Mouse (Mus musculus): ENCODE measurements around the gene St6gal1. TPM values are rescaled to one million over a fixed set of nuclear protein-coding genes. Genes with fewer than 3 reads are reported as not detected.

Gene St6gal1
- total RNA-seq, 1 experiment = 7.2 TPM

DNA sequence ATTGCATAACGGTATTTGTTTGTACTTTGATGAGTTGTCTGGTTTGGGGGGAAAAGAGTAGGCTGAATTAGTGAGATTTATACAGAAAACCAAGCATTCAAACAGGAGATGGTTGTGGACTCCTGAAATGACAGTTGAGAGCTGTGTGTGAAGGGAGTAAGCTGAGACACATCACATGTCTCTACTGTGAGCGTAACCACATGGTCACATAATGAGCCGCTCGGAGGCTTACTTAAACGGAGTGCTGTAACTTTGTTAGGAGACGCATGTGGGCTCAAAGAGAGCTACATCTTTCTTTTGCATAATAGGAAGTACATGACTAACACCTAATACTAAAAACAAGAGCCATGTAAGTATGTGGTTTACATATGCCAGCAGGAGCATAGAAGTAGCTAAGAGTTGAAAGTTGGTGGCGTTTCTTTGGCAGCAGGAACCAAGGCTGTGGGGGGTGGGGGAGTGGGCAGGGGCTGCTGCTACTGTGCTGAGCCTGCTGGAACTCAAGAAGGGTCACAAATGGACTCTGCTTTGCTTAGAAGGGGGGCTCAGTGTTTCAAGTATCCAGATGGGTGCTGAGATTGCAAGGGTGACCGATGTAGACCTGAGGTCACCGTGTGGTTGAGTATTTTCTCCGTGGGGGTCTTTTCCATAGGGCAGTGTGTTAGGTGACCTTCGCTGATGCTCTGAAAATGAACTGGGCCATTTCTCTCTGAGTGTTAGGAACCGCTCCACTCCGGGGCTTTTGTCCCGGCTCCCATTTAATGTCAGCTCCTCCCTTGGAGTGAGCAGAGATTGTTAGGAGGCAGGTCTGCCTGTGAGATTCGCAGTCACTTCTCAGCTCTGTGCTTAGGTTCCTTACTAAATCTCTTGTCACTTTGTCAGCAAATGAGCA is 26.3 kb downstream of the St6gal1 start:
- Histone ChIP-seq H3K9me3 (ENCODE audit: control insufficient read depth, insufficient read depth, low read depth, low read length) (no peaks in the 10 kb centered on the region), H3K4me3 (ENCODE audit: insufficient read depth in 1 of 2, low read depth in 1 of 2, low read length in 2 of 2, poor library complexity in 1 of 2, severe bottlenecking in 1 of 2) (no peak overlapping the region), H3K36me3 (ENCODE audit: control insufficient read depth, insufficient read depth, low read length, poor library complexity, severe bottlenecking) (no peaks in the 10 kb centered on the region), H3K4me1 (ENCODE audit: control insufficient read depth in 2 of 2, insufficient read depth in 2 of 2, low read length in 2 of 2, poor library complexity in 1 of 2) (peaks cover 0 to 2% of the 10 kb centered on the region in 2 experiments; a peak in 1 of 4 replicates), H3K9ac (ENCODE audit: insufficient read depth, low read depth, low read length, poor library complexity, severe bottlenecking) (no peak overlapping the region), H3K27ac (ENCODE audit: insufficient read depth, low read depth, low read length, poor library complexity, severe bottlenecking) (no peak overlapping the region)
- in situ Hi-C loops (cut with MboI; ENCODE audit: low sequenced_read_pairs in 2 of 2, unreplicated experiment in 2 of 2) = no loop called here
- no peak for DNase-seq (ENCODE audit: low read depth, low spot score)
- TF ChIP-seq CHD2 (IDR thresholded peaks at IDR 0.05; ENCODE audit: low read depth, low read length) = no peak

DNA sequence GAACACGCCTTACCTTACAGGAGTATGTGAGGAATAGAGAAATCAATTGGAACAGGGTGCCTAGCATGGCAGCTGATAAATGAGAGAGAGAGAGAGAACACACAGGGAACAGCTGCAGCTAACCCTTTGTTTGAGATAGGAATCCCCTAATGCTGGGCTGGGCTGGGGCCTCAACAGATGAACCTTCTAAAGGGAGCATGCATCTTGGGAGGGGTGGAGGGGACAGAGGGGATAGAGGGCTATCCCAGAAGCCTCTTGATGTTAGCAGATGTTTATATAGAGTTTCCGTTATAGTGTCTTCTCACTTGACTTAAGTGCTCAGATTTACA is 26.9 kb downstream of the St6gal1 start:
- Histone ChIP-seq H3K4me3 (ENCODE audit: insufficient read depth in 1 of 2, low read depth in 1 of 2, low read length in 2 of 2, poor library complexity in 1 of 2, severe bottlenecking in 1 of 2) (no peak overlapping the region), H3K9me3 (ENCODE audit: control insufficient read depth, insufficient read depth, low read depth, low read length) (no peaks in the 10 kb centered on the region), H3K4me1 (ENCODE audit: control insufficient read depth in 2 of 2, insufficient read depth in 2 of 2, low read length in 2 of 2, poor library complexity in 1 of 2) (peaks cover 0 to 2% of the 10 kb centered on the region in 2 experiments; a peak in 2 of 4 replicates), H3K27ac (ENCODE audit: insufficient read depth, low read depth, low read length, poor library complexity, severe bottlenecking) (no peak overlapping the region), H3K9ac (ENCODE audit: insufficient read depth, low read depth, low read length, poor library complexity, severe bottlenecking) (no peak overlapping the region), H3K36me3 (ENCODE audit: control insufficient read depth, insufficient read depth, low read length, poor library complexity, severe bottlenecking) (no peaks in the 10 kb centered on the region)
- no peak for TF ChIP-seq ZC3H11A (IDR thresholded peaks at IDR 0.05; ENCODE audit: borderline replicate concordance, low read depth, low read length)
- no peak for TF ChIP-seq MAFK (IDR thresholded peaks at IDR 0.05; ENCODE audit: insufficient read depth, low read depth, low read length)
- TF ChIP-seq HCFC1 (IDR thresholded peaks at IDR 0.05; ENCODE audit: borderline replicate concordance, insufficient read depth, low read length) = no peak
- no peak for TF ChIP-seq ZNF384 (IDR thresholded peaks at IDR 0.05; ENCODE audit: low read depth, low read length)
- no peak for TF ChIP-seq CHD2 (IDR thresholded peaks at IDR 0.05; ENCODE audit: low read depth, low read length)
- DNase-seq (ENCODE audit: low read depth, low spot score) = no peak
- in situ Hi-C loops (cut with MboI; ENCODE audit: low sequenced_read_pairs in 2 of 2, unreplicated experiment in 2 of 2) = no loop called here

DNA sequence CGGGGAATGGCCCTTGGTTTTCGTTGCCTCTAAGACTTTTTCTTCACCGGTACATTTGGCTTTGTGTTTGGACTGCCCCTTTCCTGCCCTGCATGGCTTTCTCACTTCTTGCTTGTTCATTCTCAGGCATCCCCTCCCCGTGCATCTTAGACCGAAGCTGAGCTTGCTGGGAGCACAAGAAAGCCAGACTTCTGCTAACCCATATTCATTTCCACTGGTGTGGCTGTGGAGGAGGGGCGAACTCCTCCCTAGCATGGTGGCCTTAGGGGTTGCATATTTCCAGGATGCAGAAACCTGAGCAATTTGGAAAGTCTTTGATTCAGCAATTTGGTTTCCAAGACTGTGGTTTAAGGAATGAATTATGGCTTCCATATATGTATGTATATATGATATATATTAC is 29.1 kb downstream of the St6gal1 start:
- in situ Hi-C loops (cut with MboI; ENCODE audit: low sequenced_read_pairs in 2 of 2, unreplicated experiment in 2 of 2) = no loop called here
- Histone ChIP-seq H3K4me3 (ENCODE audit: insufficient read depth in 1 of 2, low read depth in 1 of 2, low read length in 2 of 2, poor library complexity in 1 of 2, severe bottlenecking in 1 of 2) (no peak overlapping the region), H3K4me1 (ENCODE audit: control insufficient read depth in 2 of 2, insufficient read depth in 2 of 2, low read length in 2 of 2, poor library complexity in 1 of 2) (peaks cover 0 to 10% of the 10 kb centered on the region in 2 experiments; a peak in 3 of 4 replicates), H3K9me3 (ENCODE audit: control insufficient read depth, insufficient read depth, low read depth, low read length) (no peaks in the 10 kb centered on the region), H3K9ac (ENCODE audit: insufficient read depth, low read depth, low read length, poor library complexity, severe bottlenecking) (no peak overlapping the region), H3K36me3 (ENCODE audit: control insufficient read depth, insufficient read depth, low read length, poor library complexity, severe bottlenecking) (no peaks in the 10 kb centered on the region), H3K27ac (ENCODE audit: insufficient read depth, low read depth, low read length, poor library complexity, severe bottlenecking) (no peak overlapping the region)
- no peak for DNase-seq (ENCODE audit: low read depth, low spot score)
- TF ChIP-seq ZNF384 (IDR thresholded peaks at IDR 0.05; ENCODE audit: low read depth, low read length) (no peak), HCFC1 (IDR thresholded peaks at IDR 0.05; ENCODE audit: borderline replicate concordance, insufficient read depth, low read length) (no peak), ZC3H11A (IDR thresholded peaks at IDR 0.05; ENCODE audit: borderline replicate concordance, low read depth, low read length) (no peak)

DNA sequence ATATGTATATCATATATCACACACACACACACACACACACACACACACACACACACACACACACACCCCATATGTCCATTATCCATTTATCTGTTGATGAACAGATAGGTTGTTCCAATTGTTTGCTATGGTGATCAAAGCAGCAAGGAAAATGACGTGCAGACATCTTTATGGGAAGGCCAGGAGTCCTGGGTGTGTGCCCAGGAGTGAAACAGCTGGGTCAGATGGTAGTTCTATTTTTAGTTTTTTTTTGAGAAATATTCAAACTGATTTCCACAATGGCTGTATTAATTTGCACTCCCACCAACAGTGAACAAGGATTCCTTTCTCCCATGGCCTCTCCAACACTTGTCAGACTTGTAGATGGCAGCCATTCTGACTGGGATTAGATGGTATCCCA is 29.5 kb downstream of the St6gal1 start:
- Histone ChIP-seq H3K9me3 (ENCODE audit: control insufficient read depth, insufficient read depth, low read depth, low read length) (no peaks in the 10 kb centered on the region), H3K4me3 (ENCODE audit: insufficient read depth in 1 of 2, low read depth in 1 of 2, low read length in 2 of 2, poor library complexity in 1 of 2, severe bottlenecking in 1 of 2) (no peak overlapping the region), H3K36me3 (ENCODE audit: control insufficient read depth, insufficient read depth, low read length, poor library complexity, severe bottlenecking) (no peaks in the 10 kb centered on the region), H3K27ac (ENCODE audit: insufficient read depth, low read depth, low read length, poor library complexity, severe bottlenecking) (no peak overlapping the region), H3K9ac (ENCODE audit: insufficient read depth, low read depth, low read length, poor library complexity, severe bottlenecking) (no peak overlapping the region), H3K4me1 (ENCODE audit: control insufficient read depth in 2 of 2, insufficient read depth in 2 of 2, low read length in 2 of 2, poor library complexity in 1 of 2) (peaks cover 0 to 10% of the 10 kb centered on the region in 2 experiments; a peak in 3 of 4 replicates)
- in situ Hi-C loops (cut with MboI; ENCODE audit: low sequenced_read_pairs in 2 of 2, unreplicated experiment in 2 of 2) = no loop called here
- TF ChIP-seq ZC3H11A (IDR thresholded peaks at IDR 0.05; ENCODE audit: borderline replicate concordance, low read depth, low read length) (no peak), ZNF384 (IDR thresholded peaks at IDR 0.05; ENCODE audit: low read depth, low read length) (no peak), HCFC1 (IDR thresholded peaks at IDR 0.05; ENCODE audit: borderline replicate concordance, insufficient read depth, low read length) (no peak), MAFK (IDR thresholded peaks at IDR 0.05; ENCODE audit: insufficient read depth, low read depth, low read length) (no peak), CHD2 (IDR thresholded peaks at IDR 0.05; ENCODE audit: low read depth, low read length) (no peak)
- DNase-seq (ENCODE audit: low read depth, low spot score) = no peak

DNA sequence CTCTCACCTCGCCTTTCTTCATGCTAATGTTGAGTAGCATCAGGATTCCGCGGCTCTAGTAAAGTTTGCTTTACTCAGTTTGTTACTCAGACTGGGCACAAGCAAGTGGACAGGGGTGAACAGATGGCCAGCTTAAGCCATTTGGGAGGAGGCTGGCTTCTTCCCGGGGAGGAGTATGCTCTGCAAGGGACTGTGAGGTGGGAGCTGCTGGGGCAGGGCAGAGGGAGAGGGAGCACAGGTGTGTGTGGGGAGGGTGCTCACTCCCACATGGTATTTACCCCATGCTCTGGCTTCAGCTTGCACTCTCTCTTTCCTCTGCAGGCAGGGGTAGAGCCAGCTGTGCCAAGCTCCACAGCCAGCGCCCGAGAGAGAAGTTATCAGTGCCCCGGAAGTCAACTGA is 32.1 kb downstream of the St6gal1 start:
- no peak for DNase-seq (ENCODE audit: low read depth, low spot score)
- Histone ChIP-seq H3K4me3 (ENCODE audit: insufficient read depth in 1 of 2, low read depth in 1 of 2, low read length in 2 of 2, poor library complexity in 1 of 2, severe bottlenecking in 1 of 2) (no peak overlapping the region), H3K9me3 (ENCODE audit: control insufficient read depth, insufficient read depth, low read depth, low read length) (no peaks in the 10 kb centered on the region), H3K4me1 (ENCODE audit: control insufficient read depth in 2 of 2, insufficient read depth in 2 of 2, low read length in 2 of 2, poor library complexity in 1 of 2) (peaks cover 0 to 19% of the 10 kb centered on the region in 2 experiments; a peak in 3 of 4 replicates), H3K27ac (ENCODE audit: insufficient read depth, low read depth, low read length, poor library complexity, severe bottlenecking) (no peak overlapping the region), H3K36me3 (ENCODE audit: control insufficient read depth, insufficient read depth, low read length, poor library complexity, severe bottlenecking) (no peaks in the 10 kb centered on the region), H3K9ac (ENCODE audit: insufficient read depth, low read depth, low read length, poor library complexity, severe bottlenecking) (no peak overlapping the region)
- TF ChIP-seq ZNF384 (IDR thresholded peaks at IDR 0.05; ENCODE audit: low read depth, low read length) = no peak
- no peak for TF ChIP-seq HCFC1 (IDR thresholded peaks at IDR 0.05; ENCODE audit: borderline replicate concordance, insufficient read depth, low read length)
- no peak for TF ChIP-seq MAFK (IDR thresholded peaks at IDR 0.05; ENCODE audit: insufficient read depth, low read depth, low read length)
- no peak for TF ChIP-seq ZC3H11A (IDR thresholded peaks at IDR 0.05; ENCODE audit: borderline replicate concordance, low read depth, low read length)
- no peak for TF ChIP-seq CHD2 (IDR thresholded peaks at IDR 0.05; ENCODE audit: low read depth, low read length)
- in situ Hi-C loops (cut with MboI; ENCODE audit: low sequenced_read_pairs in 2 of 2, unreplicated experiment in 2 of 2) = no loop called here
